Mouse (Mus musculus) lung, adult 2 months (tissue): ENCODE results near the gene Nek3. TPM values are rescaled to one million over a fixed set of nuclear protein-coding genes. Genes with fewer than 3 reads are reported as not detected.

Experiments
- DNase-seq: peaks from one replicate; pipeline ENCODE4 v3.0.0; 2022
- H3K4me1 ChIP-seq: fragments of 200-500 bp; 2 replicates; pipeline ENCODE4 v1.6.1; 2011; ENCODE audit warnings: low read length; ENCODE audit not compliant: control insufficient read depth, insufficient read depth
- H3K4me3 ChIP-seq: fragments of 200-500 bp; replicated peaks from 2 replicates; pipeline ENCODE3; 2011; ENCODE audit warnings: low read depth, mild to moderate bottlenecking, control low read depth, low read length; ENCODE audit errors: extremely low read depth
- CTCF ChIP-seq: fragments of 200-500 bp; IDR thresholded peaks from 2 replicates; pipeline ENCODE4 v1.5.1; 2011; ENCODE audit warnings: mild to moderate bottlenecking, low read length, control low read depth; ENCODE audit not compliant: insufficient read depth
- POLR2A ChIP-seq: fragments of 200-500 bp; IDR thresholded peaks from 2 replicates; pipeline ENCODE4 v1.6.1; 2011; ENCODE audit warnings: low read depth, mild to moderate bottlenecking, control low read depth, low read length, borderline replicate concordance; ENCODE audit errors: extremely low read depth
- WGBS: fragments of 180-500 bp; shearing (Covaris S2); methylation state at CpG from one replicate; pipeline ENCODE4 v1.1.7; 2018; 5-methylcytosine and 5-hydroxymethylcytosine counted together
- polyA plus RNA-seq: library from polyadenylated mRNA; depleted of rRNA; stranded (reverse); fragments of >200 nt; gene quantifications from 2 replicates; pipeline ENCODE4 v1.2.3, GENCODE M21; 2012; rRNA removed

The Nek3 gene
- polyA plus RNA-seq, 1 experiment = 1.5 TPM

GRCm38 (mm10) chr8:22124220-22125152, 41.7 kb downstream of the Nek3 start, which contains the start of gene Nek5:
Gene Nek5, minus strand, starts transcription at chr8:22125053.
- peak; percentile 16 for DNase-seq
- Histone ChIP-seq H3K4me1 (peaks cover 2% of the 10 kb centered on the region; the same call in 1 of the 2 replicates), H3K4me3 (peak within 1 kb of the TSS; percentile 50)
- WGBS = 2% methylated on average over 29 of the region's 29 CpGs
- TF ChIP-seq POLR2A (no peak), CTCF (peak; percentile 47)

DNA sequence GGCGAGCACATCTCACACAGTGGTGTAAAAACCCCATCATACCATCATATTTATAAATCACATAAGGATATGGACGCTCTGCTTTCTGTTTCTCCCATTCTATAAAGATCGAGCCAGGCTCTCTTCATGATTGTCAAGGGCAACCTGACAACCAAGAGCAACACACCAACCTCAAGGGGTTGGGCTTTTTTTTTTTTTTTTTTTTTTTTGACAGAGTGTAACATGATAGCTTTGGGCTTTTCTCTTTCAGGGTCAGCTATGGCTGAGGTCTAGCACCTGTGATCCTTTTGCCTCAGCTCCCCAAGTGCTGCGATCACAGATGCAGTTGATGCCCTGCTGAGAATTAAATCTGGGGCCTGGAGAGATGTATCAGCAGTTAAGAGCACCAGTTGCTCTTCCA, 59.2 kb downstream of the Nek3 start:
- Histone ChIP-seq H3K4me3 (no peak overlapping the region), H3K4me1 (no peaks in the 10 kb centered on the region)
- DNase-seq = no peak
- 63% methylated on average over 4 of the region's 4 CpGs for WGBS
- TF ChIP-seq POLR2A (no peak), CTCF (no peak)

DNA sequence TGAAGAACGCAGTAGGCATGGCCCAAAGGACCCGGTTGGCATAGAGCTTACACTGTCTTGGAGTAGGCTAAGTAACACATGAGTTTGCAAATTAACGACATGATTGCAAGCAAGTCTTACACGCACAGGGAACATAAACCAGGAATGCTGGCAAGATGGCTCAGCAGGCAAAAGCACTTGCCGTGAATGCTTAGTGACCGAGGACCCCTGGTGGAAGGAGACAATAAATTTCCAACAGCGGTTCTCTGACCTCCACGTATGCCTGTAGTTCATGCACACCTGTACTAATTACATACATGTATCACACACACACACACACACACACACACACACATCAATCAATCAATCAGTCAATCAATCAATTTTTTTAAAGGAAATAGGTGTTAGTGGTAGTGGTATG, 74.7 kb downstream of the Nek3 start:
- 54% methylated on average over 8 of the region's 8 CpGs for WGBS
- TF ChIP-seq CTCF (peak; percentile 17; the same call in 1 of the 2 replicates), POLR2A (no peak)
- DNase-seq = no peak
- H3K4me3 ChIP-seq = no peak overlapping the region
- no peaks in the 10 kb centered on the region for H3K4me1 ChIP-seq

GRCm38 (mm10) chr8:22089226-22089625, 77.0 kb downstream of the Nek3 start:
- no peaks in the 10 kb centered on the region for H3K4me1 ChIP-seq
- no peak overlapping the region for H3K4me3 ChIP-seq
- TF ChIP-seq CTCF (no peak), POLR2A (no peak)
- WGBS = 91% methylated on average over 4 of the region's 4 CpGs
- no peak for DNase-seq

- Histone ChIP-seq H3K4me1 (no peaks in the 10 kb centered on the region), H3K4me3 (no peak overlapping the region)
- TF ChIP-seq POLR2A = no peak
- no peak for TF ChIP-seq CTCF
- WGBS = 62% methylated on average over 9 of the region's 9 CpGs
- no peak for DNase-seq
Measured at GRCm38 (mm10) chr8:22079313-22080007, 86.8 kb downstream of the Nek3 start.

Other genes starting within 250 kb of the Nek3 start
- gene Defb15, start 233.7 kb downstream of the Nek3 start, polyA plus RNA-seq = not detected in 2 replicates
- gene Defb35, start 228.1 kb downstream of the Nek3 start, polyA plus RNA-seq = not detected in 2 replicates
- gene Defb13, start 219.7 kb downstream of the Nek3 start, polyA plus RNA-seq = not detected in 2 replicates
- not detected in 2 replicates for gene Fam90a1a, start 207.7 kb downstream of the Nek3 start, polyA plus RNA-seq
- gene Ccdc70, start 196.7 kb downstream of the Nek3 start, polyA plus RNA-seq = not detected in 2 replicates
- 20.0 and 21.5 TPM in 2 replicates for gene Atp7b, start 106.1 kb downstream of the Nek3 start, polyA plus RNA-seq
- 3.8 and 5.7 TPM in 2 replicates for gene Alg11, start 105.7 kb downstream of the Nek3 start, polyA plus RNA-seq
- gene Nek5, start 41.4 kb downstream of the Nek3 start, polyA plus RNA-seq = 2.7 and 4.2 TPM in 2 replicates
- gene Ckap2, start 19.4 kb upstream of the Nek3 start, polyA plus RNA-seq = 0.20 and 1.3 TPM in 2 replicates
- gene Vps36, start 26.4 kb upstream of the Nek3 start, polyA plus RNA-seq = 10.1 and 14.6 TPM in 2 replicates
- 23.1 and 25.5 TPM in 2 replicates for gene Thsd1, start 60.9 kb upstream of the Nek3 start, polyA plus RNA-seq
- gene Tpte, start 117.0 kb upstream of the Nek3 start, polyA plus RNA-seq = not detected in 2 replicates
- gene Slc25a15, start 232.2 kb upstream of the Nek3 start, polyA plus RNA-seq = 2.7 and 3.2 TPM in 2 replicates
- 2.6 and 3.7 TPM in 2 replicates for gene Mrps31, start 244.9 kb upstream of the Nek3 start, polyA plus RNA-seq